Mouse (Mus musculus) forebrain, postnatal 0 days (tissue): ENCODE results near the gene Nectin2. TPM values are rescaled to one million over a fixed set of nuclear protein-coding genes. Genes with fewer than 3 reads are reported as not detected.

ENCODE experiments used
- ATAC-seq: fragments of 200-750 bp; cut with Nextera tagmentation; 2 replicates; pipeline ENCODE4 v1.8.0; 2017; ENCODE audit warnings: mild to moderate bottlenecking, moderate library complexity
- DNase-seq: peaks from one replicate; pipeline ENCODE4 v3.0.0-alpha.2; 2015
- H3K27ac ChIP-seq: fragments of 300-500 bp; sonication (generic); 2 replicates; pipeline ENCODE4 v1.5.1; 2014; ENCODE audit warnings: low read depth, mild to moderate bottlenecking, antibody characterized with exemption, low read length, moderate library complexity, mixed read lengths
- H3K27me3 ChIP-seq: fragments of 300-500 bp; sonication (generic); 2 replicates; pipeline ENCODE4 v1.6.1; 2014; ENCODE audit warnings: mild to moderate bottlenecking, low read length, mixed read lengths; ENCODE audit not compliant: insufficient read depth
- H3K36me3 ChIP-seq: fragments of 300-500 bp; sonication (generic); 2 replicates; pipeline ENCODE4 v1.6.1; 2014; ENCODE audit warnings: mild to moderate bottlenecking, moderate library complexity; ENCODE audit not compliant: insufficient read depth
- H3K4me1 ChIP-seq: fragments of 300-500 bp; sonication (generic); 2 replicates; pipeline ENCODE4 v1.6.1; 2014; ENCODE audit warnings: antibody characterized with exemption; ENCODE audit not compliant: insufficient read depth
- H3K4me2 ChIP-seq: fragments of 300-500 bp; sonication (generic); 2 replicates; pipeline ENCODE4 v1.6.1; 2014; ENCODE audit warnings: low read depth, mild to moderate bottlenecking, moderate library complexity
- H3K4me3 ChIP-seq: fragments of 300-500 bp; sonication (generic); 2 replicates; pipeline ENCODE4 v1.5.1; 2014; ENCODE audit warnings: low read depth, low read length, mixed read lengths
- H3K9ac ChIP-seq: fragments of 300-500 bp; sonication (generic); 2 replicates; pipeline ENCODE4 v1.6.1; 2014; ENCODE audit warnings: mild to moderate bottlenecking
- H3K9me3 ChIP-seq: fragments of 300-500 bp; sonication (generic); 2 replicates; pipeline ENCODE4 v1.6.1; 2016; ENCODE audit warnings: low read length
- CTCF ChIP-seq: sonication (generic); IDR thresholded peaks from 2 replicates; pipeline ENCODE4 v1.5.1; 2016; ENCODE audit warnings: antibody characterized with exemption, control low read depth, low read depth
- WGBS: fragments of 180-500 bp; shearing (Covaris S2); extraction: QIAGEN DNeasy Blood & Tissue Kit; methylation state at CpG from one replicate; pipeline ENCODE4 v1.1.7; 2014; 5-methylcytosine and 5-hydroxymethylcytosine counted together
- polyA plus RNA-seq: library from polyadenylated mRNA; unstranded; fragments of >200 nt; fragmentation: Nextera tagmentation; extraction: Ambion mirVana; gene quantifications from 2 replicates; pipeline ENCODE4 v1.2.1, GENCODE M21; 2015
- total RNA-seq: library from RNA; depleted of rRNA; stranded (reverse); fragments of >200 nt; gene quantifications from 2 replicates; pipeline ENCODE4 v1.2.3, GENCODE M21; 2014

Gene Nectin2
- total and polyA plus RNA-seq, 2 experiments from 2014 or later = 44.7 to 48.7 TPM

DNA sequence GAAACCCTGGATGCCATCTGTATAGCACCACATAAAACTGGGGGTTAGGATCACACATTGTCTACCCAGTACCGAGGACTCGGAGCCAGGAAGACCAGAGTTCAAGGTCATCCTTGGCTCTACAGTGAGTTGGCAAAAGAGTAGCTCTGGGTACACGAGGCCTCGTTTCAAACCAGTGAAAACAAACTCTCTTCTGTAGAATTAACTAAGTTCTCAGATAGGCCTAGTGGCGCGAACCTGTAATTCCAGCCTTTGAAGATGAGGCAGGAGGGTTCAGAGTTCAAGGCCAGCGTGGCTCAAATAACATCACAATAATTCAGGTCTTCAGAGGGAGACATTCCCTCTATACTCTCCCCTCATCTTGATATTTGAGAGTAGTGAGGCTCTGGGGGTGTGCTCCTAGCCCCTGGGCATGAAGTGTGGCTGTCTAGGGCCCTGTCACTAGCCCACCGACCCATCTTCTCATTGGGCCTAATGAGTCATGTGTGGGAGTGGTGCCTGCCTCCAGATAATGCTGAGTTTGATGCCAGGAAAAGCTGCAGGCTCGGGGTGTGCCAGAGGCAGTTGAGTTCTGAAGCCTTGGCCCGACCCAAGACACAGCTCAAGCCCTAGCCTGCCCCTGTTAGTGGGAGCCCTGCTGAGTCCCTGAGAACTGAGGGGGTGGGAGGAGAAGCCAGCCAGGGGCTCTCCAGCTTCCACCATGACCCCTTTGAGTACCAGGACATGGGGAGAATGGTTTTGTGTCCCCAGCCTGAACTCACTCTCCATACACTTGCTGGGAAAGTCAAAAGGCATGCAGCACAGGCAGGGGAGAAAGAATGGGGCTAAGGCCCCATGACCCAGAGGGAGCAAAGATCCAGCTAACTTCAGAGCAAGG is 55.7 kb downstream of the Nectin2 start:
- no peak for ATAC-seq
- no peak overlapping the region for H3K9ac ChIP-seq
- no peak overlapping the region for H3K4me2 ChIP-seq
- H3K4me1 ChIP-seq = no peaks in the 10 kb centered on the region
- H3K36me3 ChIP-seq = peaks cover 6% of the 10 kb centered on the region; the same call in 1 of the 2 replicates
- no peak overlapping the region for H3K4me3 ChIP-seq
- H3K27ac ChIP-seq = peak overlapping the region; percentile 5; the same call in 1 of the 2 replicates
- TF ChIP-seq CTCF = no peak
- no peaks in the 10 kb centered on the region for H3K9me3 ChIP-seq
- WGBS = 90% methylated on average over 10 of the region's 10 CpGs
- no peak for DNase-seq
- no peaks in the 10 kb centered on the region for H3K27me3 ChIP-seq

DNA sequence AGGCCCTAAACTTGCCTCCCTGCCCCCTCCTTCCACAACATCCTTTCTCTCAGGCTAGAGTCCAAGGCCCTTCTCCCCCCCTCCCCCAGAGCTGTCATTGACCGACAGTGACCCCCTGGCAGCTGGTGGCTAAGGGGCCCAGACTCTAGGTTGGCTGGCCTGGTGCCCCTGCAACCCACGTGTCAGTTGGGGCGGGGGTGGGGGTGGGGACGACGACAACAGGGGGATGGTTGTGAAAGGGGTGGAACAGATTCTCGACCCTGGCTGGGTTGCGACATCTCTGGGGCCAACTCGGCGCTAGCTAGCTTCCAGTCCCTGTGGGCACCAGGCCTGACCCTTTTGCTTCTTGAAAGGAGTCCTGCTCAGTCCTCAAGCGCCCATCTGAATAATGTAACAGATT is 56.9 kb downstream of the Nectin2 start:
- peak; percentile 61 for DNase-seq

DNA sequence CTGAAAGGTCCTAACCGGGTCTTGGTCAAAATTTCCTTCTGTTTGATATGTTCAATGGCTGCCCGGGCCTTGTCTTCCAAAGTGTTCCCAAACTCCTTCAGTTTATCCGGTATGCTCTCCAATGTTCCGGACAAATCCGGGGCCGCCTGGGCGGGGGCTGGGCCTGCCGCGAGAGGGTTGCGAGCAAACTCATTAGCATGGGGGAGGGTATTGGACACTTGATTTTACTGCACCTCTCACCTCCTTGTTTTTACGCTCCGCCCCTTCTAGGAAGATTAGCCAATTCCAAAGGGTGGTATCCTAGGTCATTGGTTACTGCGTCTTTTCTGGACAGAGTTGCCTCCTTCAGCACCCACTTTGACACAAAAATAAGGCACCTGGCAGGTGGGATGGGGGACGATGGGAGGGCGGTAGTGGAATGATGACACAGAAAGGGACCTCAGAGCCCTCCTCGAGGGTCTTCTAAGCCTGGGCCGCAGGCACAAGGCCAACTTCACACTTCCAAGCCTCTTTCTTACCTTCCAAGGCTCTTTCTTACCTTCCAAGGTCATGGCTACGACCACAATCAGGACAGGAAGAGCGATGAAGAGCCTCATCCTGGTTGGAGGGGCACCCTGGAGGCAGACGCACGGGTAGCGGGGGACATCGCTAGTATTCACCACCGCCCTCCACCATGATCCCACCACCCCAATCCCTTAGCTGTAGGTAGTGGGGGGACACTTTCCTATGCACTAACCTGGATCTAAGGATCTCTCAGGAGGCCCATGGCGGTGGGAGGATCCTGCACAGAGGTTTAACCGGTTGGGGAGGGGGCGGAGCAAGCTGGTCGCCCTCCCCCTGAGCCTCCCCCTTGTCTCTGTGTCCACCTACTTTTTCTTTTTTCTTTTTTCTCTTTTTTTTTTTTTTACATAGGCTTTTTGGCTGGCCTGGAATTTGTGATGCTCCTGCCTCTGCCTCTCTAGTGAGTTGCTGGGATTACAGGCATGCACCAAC is 58.1 kb downstream of the Nectin2 start, which contains the start of gene Apoc1:
Apoc1 (minus strand) TSS at position 788 of the 993 bp plus-strand sequence.
- Histone ChIP-seq H3K9me3 (no peaks in the 10 kb centered on the region), H3K27me3 (no peaks in the 10 kb centered on the region), H3K9ac (no peak within 1 kb of the TSS), H3K4me3 (no peak within 1 kb of the TSS), H3K36me3 (peaks cover 6% of the 10 kb centered on the region; the same call in 1 of the 2 replicates), H3K27ac (peak within 1 kb of the TSS; percentile 36; the same call in 1 of the 2 replicates), H3K4me2 (no peak within 1 kb of the TSS), H3K4me1 (no peaks in the 10 kb centered on the region)
- DNase-seq (no peak), ATAC-seq (no peak)
- 53% methylated on average over 28 of the region's 28 CpGs for WGBS
- no peak for TF ChIP-seq CTCF

More for the DNA sequence above, 56.9 kb downstream of the Nectin2 start:
- no peak overlapping the region for H3K4me3 ChIP-seq
- H3K4me2 ChIP-seq = no peak overlapping the region
- H3K9me3 ChIP-seq = no peaks in the 10 kb centered on the region
- peak; percentile 80 for ATAC-seq
- H3K9ac ChIP-seq = no peak overlapping the region
- peak overlapping the region; percentile 36; the same call in 1 of the 2 replicates for H3K27ac ChIP-seq
- no peak for TF ChIP-seq CTCF
- H3K4me1 ChIP-seq = no peaks in the 10 kb centered on the region
- no peaks in the 10 kb centered on the region for H3K27me3 ChIP-seq
- peaks cover 6% of the 10 kb centered on the region; the same call in 1 of the 2 replicates for H3K36me3 ChIP-seq
- 31% methylated on average over 10 of the region's 10 CpGs for WGBS

DNA sequence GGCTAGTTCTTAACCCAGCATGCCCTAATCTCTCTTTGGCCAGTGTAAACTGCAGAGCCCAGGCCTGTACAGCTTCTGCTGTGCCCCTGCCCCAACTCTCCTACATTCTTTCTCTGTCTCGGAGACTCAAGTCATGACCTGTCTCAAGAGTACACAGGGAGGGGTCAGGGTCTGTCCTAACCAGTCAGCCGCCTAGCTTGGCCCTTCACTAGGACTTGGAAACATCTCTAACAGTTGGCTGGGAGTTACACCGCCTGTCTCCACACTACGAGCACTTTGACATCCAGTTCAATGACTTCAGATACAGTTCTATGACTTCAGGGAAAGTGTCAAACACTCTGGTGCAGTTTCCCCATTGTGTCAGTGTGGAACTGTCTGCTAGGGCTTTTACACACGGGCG is 58.8 kb downstream of the Nectin2 start:
- Histone ChIP-seq H3K4me1 (no peaks in the 10 kb centered on the region), H3K9me3 (no peaks in the 10 kb centered on the region), H3K27ac (no peak overlapping the region), H3K4me3 (no peak overlapping the region), H3K9ac (no peak overlapping the region), H3K4me2 (no peak overlapping the region), H3K27me3 (no peaks in the 10 kb centered on the region), H3K36me3 (no peaks in the 10 kb centered on the region; the same call in 1 of the 2 replicates)
- WGBS = 81% methylated on average over 6 of the region's 6 CpGs
- DNase-seq (no peak), ATAC-seq (no peak)
- no peak for TF ChIP-seq CTCF

DNA sequence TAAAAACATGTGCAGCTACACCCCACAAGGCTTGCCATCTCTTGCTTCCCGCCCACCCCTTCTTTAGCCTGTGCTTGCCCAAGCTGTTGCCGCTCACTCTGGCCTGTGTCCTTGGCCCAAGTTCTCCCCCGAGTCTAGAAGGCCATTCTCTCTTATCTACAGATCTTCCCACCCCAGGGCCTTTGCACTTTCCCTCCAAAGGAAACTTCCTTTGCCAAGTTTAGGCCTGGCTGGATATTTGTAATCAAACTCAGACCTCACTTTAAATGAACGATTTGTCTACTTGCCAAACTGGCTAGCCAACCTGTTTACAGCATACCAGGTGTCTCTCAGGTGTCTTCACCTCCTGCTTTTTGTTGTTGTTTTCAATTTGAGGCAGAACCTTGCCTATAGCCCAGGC is 59.4 kb downstream of the Nectin2 start:
- no peak for ATAC-seq

DNA sequence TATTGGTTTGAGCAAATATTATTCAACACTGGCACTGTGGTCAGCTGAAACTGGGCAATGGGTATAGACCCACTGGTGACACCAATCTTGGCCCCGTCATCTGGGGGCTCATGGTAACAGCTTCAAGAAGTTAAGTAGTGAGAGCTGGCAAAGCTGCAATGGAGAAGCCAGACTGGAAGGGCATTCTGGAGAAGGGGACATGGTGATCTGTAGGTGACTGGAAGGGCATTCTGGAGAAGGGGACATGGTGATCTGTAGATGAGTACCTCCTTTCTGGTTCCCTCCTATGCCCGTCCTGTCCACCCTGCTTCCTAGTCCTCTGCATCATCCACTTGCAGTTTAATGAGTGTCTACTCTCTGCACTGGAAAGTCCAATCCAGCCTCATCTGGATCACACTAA is 61.7 kb downstream of the Nectin2 start:
- Histone ChIP-seq H3K4me3 (no peak overlapping the region), H3K4me1 (no peaks in the 10 kb centered on the region), H3K27me3 (no peaks in the 10 kb centered on the region), H3K27ac (no peak overlapping the region), H3K9ac (no peak overlapping the region), H3K9me3 (no peaks in the 10 kb centered on the region), H3K36me3 (no peaks in the 10 kb centered on the region), H3K4me2 (no peak overlapping the region)
- WGBS = 88% methylated on average over 2 of the region's 2 CpGs
- no peak for DNase-seq
- no peak for ATAC-seq
- TF ChIP-seq CTCF = no peak

More for the DNA sequence above, 59.4 kb downstream of the Nectin2 start:
- Histone ChIP-seq H3K9ac (no peak overlapping the region), H3K27me3 (no peaks in the 10 kb centered on the region), H3K27ac (no peak overlapping the region), H3K9me3 (no peaks in the 10 kb centered on the region), H3K4me3 (no peak overlapping the region), H3K4me2 (no peak overlapping the region), H3K4me1 (no peaks in the 10 kb centered on the region), H3K36me3 (no peaks in the 10 kb centered on the region)
- WGBS = 88% methylated on average over 4 of the region's 4 CpGs
- TF ChIP-seq CTCF = no peak
- no peak for DNase-seq
